Mouse (Mus musculus): ENCODE measurements around the gene Ggta1. TPM values are rescaled to one million over a fixed set of nuclear protein-coding genes. Genes with fewer than 3 reads are reported as not detected.

Gene Ggta1
- polyA plus RNA-seq, 1 experiment from 2014 or later, result 6.2 TPM

GRCm38 (mm10) chr2:35464089-35464534 is 1.1 kb upstream of the Ggta1 start:
- 60% methylated on average over 7 of the region's 7 CpGs for WGBS (ENCODE audit: insufficient replicate concordance)
- H3K9me3 ChIP-seq (ENCODE audit: low read length), result peaks cover 4% of the 10 kb centered on the region; the same call in 1 of the 2 replicates
- no peak overlapping the region for H3K4me3 ChIP-seq (ENCODE audit: low read depth, low read length)
- peak overlapping the region; percentile 34 for H3K27ac ChIP-seq (ENCODE audit: low read depth)
- no peak overlapping the region for H3K9ac ChIP-seq (replicated peaks)
- H3K27me3 ChIP-seq (ENCODE audit: insufficient read depth, low read length), result no peaks in the 10 kb centered on the region
- TF ChIP-seq EP300 (IDR thresholded peaks at IDR 0.05; ENCODE audit: low read depth) (no peak), CTCF (IDR thresholded peaks at IDR 0.05; ENCODE audit: low read depth) (no peak)
- H3K4me2 ChIP-seq (ENCODE audit: low read depth, low read length), result peak overlapping the region; percentile 82; the same call in 1 of the 2 replicates
- DNase-seq (no peak), ATAC-seq (no peak)
- H3K36me3 ChIP-seq (replicated peaks; ENCODE audit: insufficient read depth, low read length), result no peaks in the 10 kb centered on the region
- H3K4me1 ChIP-seq (ENCODE audit: insufficient read depth), result peaks cover 30% of the 10 kb centered on the region

GRCm38 (mm10) chr2:35463372-35464088 is 499 bp upstream of the Ggta1 start:
- no peaks in the 10 kb centered on the region for H3K27me3 ChIP-seq (ENCODE audit: insufficient read depth, low read length)
- TF ChIP-seq EP300 (IDR thresholded peaks at IDR 0.05; ENCODE audit: low read depth), result no peak
- no peak for TF ChIP-seq CTCF (IDR thresholded peaks at IDR 0.05; ENCODE audit: low read depth)
- peaks cover 4% of the 10 kb centered on the region; the same call in 1 of the 2 replicates for H3K9me3 ChIP-seq (ENCODE audit: low read length)
- H3K4me2 ChIP-seq (ENCODE audit: low read depth, low read length), result peak overlapping the region; percentile 82
- no peak overlapping the region for H3K9ac ChIP-seq (replicated peaks)
- H3K4me3 ChIP-seq (ENCODE audit: low read depth, low read length), result no peak overlapping the region
- no peaks in the 10 kb centered on the region for H3K36me3 ChIP-seq (replicated peaks; ENCODE audit: insufficient read depth, low read length)
- H3K27ac ChIP-seq (ENCODE audit: low read depth), result peak overlapping the region; percentile 34
- DNase-seq, result peak; percentile 75
- ATAC-seq, result peak; percentile 45; the same call in 1 of the 2 replicates
- H3K4me1 ChIP-seq (ENCODE audit: insufficient read depth), result peaks cover 30% of the 10 kb centered on the region
- 12% methylated on average over 19 of the region's 19 CpGs for WGBS (ENCODE audit: insufficient replicate concordance)

- Histone ChIP-seq H3K9me3 (ENCODE audit: low read length) (peaks cover 4% of the 10 kb centered on the region; the same call in 1 of the 2 replicates), H3K4me2 (ENCODE audit: low read depth, low read length) (peak overlapping the region; percentile 82), H3K4me1 (ENCODE audit: insufficient read depth) (peaks cover 30% of the 10 kb centered on the region), H3K9ac (replicated peaks) (peak overlapping the region; percentile 78), H3K4me3 (ENCODE audit: low read depth, low read length) (peak overlapping the region; percentile 61), H3K36me3 (replicated peaks; ENCODE audit: insufficient read depth, low read length) (no peaks in the 10 kb centered on the region), H3K27me3 (ENCODE audit: insufficient read depth, low read length) (no peaks in the 10 kb centered on the region), H3K27ac (ENCODE audit: low read depth) (peak overlapping the region; percentile 78)
- WGBS (ENCODE audit: insufficient replicate concordance), result under 1% methylated on average over 52 of the region's 52 CpGs
- ATAC-seq (peak; percentile 61), DNase-seq (peak; percentile 52)
- TF ChIP-seq EP300 (IDR thresholded peaks at IDR 0.05; ENCODE audit: low read depth) (no peak), CTCF (IDR thresholded peaks at IDR 0.05; ENCODE audit: low read depth) (no peak)
These were observed 852 bp downstream of the Ggta1 start for GRCm38 (mm10) chr2:35461971-35462787.

- Histone ChIP-seq H3K27ac (ENCODE audit: low read depth) (peak overlapping the region; percentile 78), H3K4me3 (ENCODE audit: low read depth, low read length) (peak overlapping the region; percentile 61), H3K4me1 (ENCODE audit: insufficient read depth) (peaks cover 30% of the 10 kb centered on the region), H3K4me2 (ENCODE audit: low read depth, low read length) (peak overlapping the region; percentile 82), H3K27me3 (ENCODE audit: insufficient read depth, low read length) (no peaks in the 10 kb centered on the region), H3K9ac (replicated peaks) (peak overlapping the region; percentile 78), H3K36me3 (replicated peaks; ENCODE audit: insufficient read depth, low read length) (no peaks in the 10 kb centered on the region), H3K9me3 (ENCODE audit: low read length) (peaks cover 4% of the 10 kb centered on the region; the same call in 1 of the 2 replicates)
- 3% methylated on average over 20 of the region's 20 CpGs for WGBS (ENCODE audit: insufficient replicate concordance)
- peak; percentile 66 for DNase-seq
- TF ChIP-seq EP300 (IDR thresholded peaks at IDR 0.05; ENCODE audit: low read depth) (no peak; the same call in 1 of the 2 replicates), CTCF (IDR thresholded peaks at IDR 0.05; ENCODE audit: low read depth) (no peak)
- ATAC-seq, result peak; percentile 83
These were observed 1.7 kb downstream of the Ggta1 start for GRCm38 (mm10) chr2:35461131-35461947.

- Histone ChIP-seq H3K27me3 (ENCODE audit: insufficient read depth, low read length) (no peaks in the 10 kb centered on the region), H3K9me3 (ENCODE audit: low read length) (peaks cover 4% of the 10 kb centered on the region; the same call in 1 of the 2 replicates), H3K4me1 (ENCODE audit: insufficient read depth) (peaks cover 30% of the 10 kb centered on the region), H3K4me3 (ENCODE audit: low read depth, low read length) (peak overlapping the region; percentile 61), H3K27ac (ENCODE audit: low read depth) (peak overlapping the region; percentile 78), H3K9ac (replicated peaks) (peak overlapping the region; percentile 78), H3K4me2 (ENCODE audit: low read depth, low read length) (peak overlapping the region; percentile 82), H3K36me3 (replicated peaks; ENCODE audit: insufficient read depth, low read length) (no peaks in the 10 kb centered on the region)
- 8% methylated on average over 6 of the region's 6 CpGs for WGBS (ENCODE audit: insufficient replicate concordance)
- ATAC-seq (no peak), DNase-seq (no peak)
- no peak for TF ChIP-seq CTCF (IDR thresholded peaks at IDR 0.05; ENCODE audit: low read depth)
- TF ChIP-seq EP300 (IDR thresholded peaks at IDR 0.05; ENCODE audit: low read depth), result no peak
These were observed 2.6 kb downstream of the Ggta1 start for GRCm38 (mm10) chr2:35460378-35460880.

All from liver, postnatal 0 days (tissue).